Mouse (Mus musculus) bone marrow, adult 2 months (tissue): ENCODE results near the gene Ddx39.

Experiments used
- CTCF ChIP-seq: fragments of 200-500 bp; IDR thresholded peaks from 2 replicates; pipeline ENCODE4 v1.5.1; 2011; ENCODE audit warnings: low read length, control low read depth; ENCODE audit not compliant: control insufficient read depth, insufficient read depth
- POLR2A ChIP-seq: fragments of 200-500 bp; IDR thresholded peaks from 2 replicates; pipeline ENCODE4 v1.6.1; 2011; ENCODE audit warnings: low read depth, mild to moderate bottlenecking, control low read depth, low read length, borderline replicate concordance; ENCODE audit not compliant: control insufficient read depth

DNA sequence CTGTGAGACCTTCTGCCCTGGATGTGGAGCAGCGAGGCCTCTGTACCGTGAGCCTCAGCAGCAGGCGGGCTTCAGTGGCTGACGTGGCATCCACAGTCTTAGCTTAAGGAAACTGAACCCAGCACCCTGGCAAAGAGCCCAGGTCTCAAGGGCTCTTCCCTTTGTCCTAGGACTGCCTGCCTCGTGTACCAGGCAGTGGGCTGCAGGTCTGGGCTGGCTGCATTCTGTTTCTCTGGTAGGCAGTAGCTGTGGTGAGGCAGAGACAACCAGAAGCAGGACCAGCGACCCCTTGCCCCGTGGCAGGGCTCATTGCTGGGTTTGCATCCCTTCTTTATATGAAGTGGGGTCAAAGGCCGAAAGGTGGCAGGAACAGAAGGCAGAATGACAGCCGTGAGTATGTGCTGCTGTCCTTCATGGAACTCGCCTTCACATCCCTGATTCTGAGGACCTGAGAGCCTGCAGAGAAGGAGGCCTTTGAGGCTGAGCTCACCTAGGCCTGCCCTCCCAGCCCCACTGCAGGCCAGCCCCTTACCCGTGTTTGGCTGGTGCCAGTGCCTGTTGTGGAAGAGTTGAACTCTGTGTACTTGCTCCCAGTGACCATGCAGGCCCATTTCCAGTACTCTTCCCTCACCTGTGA lies 8.6 kb downstream of the Ddx39 start:
- TF ChIP-seq POLR2A = no peak
- TF ChIP-seq CTCF = no peak
